Mouse (Mus musculus) lung, postnatal 0 days (tissue): ENCODE measurements around the gene Ywhah.

Source experiments
- CTCF ChIP-seq: IDR thresholded peaks from 2 replicates; pipeline ENCODE4 v1.5.1; 2016; ENCODE audit warnings: antibody characterized with exemption, mild to moderate bottlenecking
- EP300 ChIP-seq: IDR thresholded peaks from 2 replicates; pipeline ENCODE4 v1.6.1; 2016; ENCODE audit warnings: antibody characterized with exemption, mild to moderate bottlenecking, control low read depth

DNA sequence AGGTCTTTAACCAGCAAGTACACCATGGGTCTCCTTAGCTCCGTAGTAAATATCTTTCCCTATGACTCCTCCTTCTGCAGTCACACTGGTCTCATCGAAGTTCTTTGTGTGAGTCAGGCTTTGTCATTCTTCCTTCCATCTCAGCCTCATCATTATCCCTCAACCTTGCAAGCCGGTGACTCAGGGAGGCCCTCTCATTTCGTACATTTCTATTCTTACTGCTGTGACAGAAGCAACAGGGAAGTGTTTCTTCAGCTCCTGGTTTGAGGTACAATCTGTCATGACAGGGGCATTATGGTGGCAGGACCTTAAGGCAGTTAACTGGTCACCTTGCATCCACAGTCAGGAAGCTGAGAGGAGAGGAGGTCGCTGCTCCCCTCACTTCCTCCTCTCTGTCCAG lies 15.8 kb upstream of the Ywhah start:
- TF ChIP-seq EP300 (no peak), CTCF (no peak)
